Mouse (Mus musculus) common myeloid progenitor, adult 5-6 weeks (primary cell): ENCODE data around the gene Lsm14a. TPM values are rescaled to one million over a fixed set of nuclear protein-coding genes. Genes with fewer than 3 reads are reported as not detected.

Experiments used
- ATAC-seq: replicated peaks from 2 replicates; pipeline ENCODE4 v1.8.0; 2016; ENCODE audit warnings: low read depth, mild to moderate bottlenecking, moderate TSS enrichment, inconsistent platforms; ENCODE audit not compliant: poor library complexity, severe bottlenecking
- total RNA-seq: library from RNA; stranded (forward); fragments of 200-1000, 187-1606 nt; gene quantifications from 2 replicates; pipeline ENCODE4 v1.2.3, GENCODE M21; 2017

Lsm14a gene
- total RNA-seq: 64.2 and 105 TPM in 2 replicates

DNA sequence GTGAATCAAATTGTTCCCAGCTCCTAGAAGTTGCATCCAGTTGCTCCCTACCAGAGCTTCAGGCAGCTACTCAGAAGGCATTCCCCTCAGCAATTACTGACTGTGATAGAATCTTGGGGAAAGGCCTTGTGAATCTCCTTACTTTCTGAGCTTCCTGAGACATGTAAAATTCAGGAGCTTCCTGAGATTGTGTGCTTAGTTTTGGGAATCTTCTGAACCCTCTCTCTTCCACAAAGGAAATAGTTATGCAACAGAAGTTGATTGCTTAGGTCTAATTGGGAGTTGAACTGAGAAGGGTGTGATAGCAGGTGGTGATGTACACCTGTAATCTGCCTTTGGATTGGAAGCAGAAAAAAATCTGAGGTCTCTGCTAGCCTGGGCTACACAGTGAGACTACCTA is at the start of gene Lsm14a:
Gene Lsm14a (minus strand): TSS at position 101 of the 400 bp plus-strand sequence.
- ATAC-seq: no peak

DNA sequence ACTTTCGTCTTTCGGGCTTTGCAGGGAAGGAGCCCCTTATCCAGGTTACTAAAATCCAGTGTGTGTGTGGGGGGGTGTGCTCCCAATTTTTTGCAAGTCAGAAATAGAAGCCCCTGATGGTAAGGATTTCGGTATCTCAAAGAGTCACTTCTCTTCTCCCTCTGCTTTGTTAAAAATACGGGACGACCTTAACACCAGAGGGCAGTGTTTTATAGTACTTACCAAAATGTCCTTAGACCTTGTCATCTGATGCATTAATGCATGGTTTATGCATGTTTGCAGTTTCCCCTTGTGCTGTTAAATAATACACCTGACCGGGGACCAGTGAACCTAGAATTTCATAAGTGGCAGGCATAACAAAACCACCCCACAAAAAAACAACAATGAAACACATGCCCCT is 45.8 kb upstream of the Lsm14a start:
- no peak for ATAC-seq

DNA sequence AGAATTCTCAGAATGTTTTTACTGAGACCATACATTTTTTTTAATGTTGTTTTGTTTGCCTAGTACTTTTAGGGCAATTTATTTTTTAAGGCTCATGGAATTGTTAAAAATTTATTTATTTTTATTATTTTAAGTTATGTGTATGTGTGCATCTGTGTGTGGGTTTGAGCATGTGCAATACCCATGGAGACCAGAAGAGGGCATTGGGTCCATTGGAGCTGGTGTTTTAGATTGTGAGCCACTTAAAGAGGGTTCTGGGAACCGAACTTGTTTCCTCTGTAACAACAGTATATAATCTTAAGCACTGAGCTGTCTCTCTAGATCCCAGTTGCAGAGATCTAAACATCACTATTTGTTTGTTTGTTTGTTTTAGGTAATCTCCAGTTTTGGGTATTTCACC is 40.5 kb upstream of the Lsm14a start:
- ATAC-seq: no peak

- no peak for ATAC-seq
Observed at GRCm38 (mm10) chr7:34421201-34421600, 28.1 kb upstream of the Lsm14a start.

GRCm38 (mm10) chr7:34407492-34407891 is 14.4 kb upstream of the Lsm14a start:
- ATAC-seq: peak; percentile 93

- ATAC-seq: no peak
Observed at GRCm38 (mm10) chr7:34403876-34404275, 10.8 kb upstream of the Lsm14a start.

GRCm38 (mm10) chr7:34400070-34400469 is 7.0 kb upstream of the Lsm14a start:
- 0 out of 2 replicates have a peak, but pooled peaks have one; percentile 29 for ATAC-seq

DNA sequence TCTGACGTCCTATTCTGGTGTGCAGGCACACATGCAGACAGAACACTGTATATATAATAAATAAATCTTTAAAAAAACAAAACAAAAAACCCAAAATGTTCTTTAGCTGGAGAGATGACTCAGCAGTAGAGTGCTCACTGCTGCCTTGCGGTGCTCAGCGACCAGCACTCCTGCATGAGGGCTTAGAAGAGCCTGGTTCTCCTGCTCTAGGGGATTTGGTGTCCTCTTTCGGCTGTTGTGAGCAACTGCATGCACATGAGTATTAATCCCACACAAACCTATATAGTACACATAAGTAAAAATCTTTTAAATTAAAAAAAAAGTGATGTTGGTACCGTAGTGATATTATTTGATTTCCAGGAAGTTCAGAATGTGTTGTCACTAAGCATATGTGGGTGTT is 5.7 kb upstream of the Lsm14a start:
- ATAC-seq: peak; percentile 74; the same call in 1 of the 2 replicates

- no peak for ATAC-seq
Observed at GRCm38 (mm10) chr7:34396791-34397190, 3.7 kb upstream of the Lsm14a start.

DNA sequence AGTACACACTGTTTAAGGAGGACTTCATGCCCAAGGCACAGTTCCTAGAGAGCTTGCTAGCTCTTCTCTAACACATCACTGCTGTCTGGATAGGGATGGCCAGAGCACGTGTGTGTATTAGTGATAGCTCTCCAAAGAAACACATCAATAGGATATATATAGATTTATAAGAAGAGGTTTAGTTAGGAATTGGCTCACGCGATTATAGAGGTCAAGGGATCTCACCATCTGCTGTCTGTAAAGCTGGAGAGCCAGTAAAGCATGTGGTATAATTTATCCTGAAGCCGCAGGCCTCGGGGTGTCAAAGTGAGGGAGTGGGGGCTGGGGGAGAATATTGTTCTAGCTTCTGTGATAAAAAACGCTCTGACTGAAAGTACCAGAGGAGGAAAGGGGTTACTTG is 2.6 kb upstream of the Lsm14a start:
- no peak for ATAC-seq

- ATAC-seq: no peak
Observed at GRCm38 (mm10) chr7:34394636-34395035, 1.5 kb upstream of the Lsm14a start.

DNA sequence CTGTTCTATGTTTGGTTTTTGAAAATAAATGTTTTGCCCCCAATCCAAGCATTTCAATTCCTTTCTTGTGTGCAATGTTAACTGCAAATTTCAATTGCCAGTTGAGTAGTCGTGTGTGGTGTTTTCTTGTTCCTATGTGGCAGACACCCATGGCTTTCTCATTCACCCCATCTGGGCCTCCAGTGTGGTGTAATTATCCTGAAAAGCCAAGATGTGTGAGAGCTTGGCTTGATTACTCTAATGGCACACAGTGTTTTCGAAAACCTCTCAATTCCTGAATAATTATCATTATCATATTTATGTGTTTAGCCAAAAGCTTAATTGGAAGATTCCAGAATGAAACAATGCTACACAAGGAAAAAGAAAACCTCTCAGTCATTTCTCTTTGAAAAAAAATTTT is 976 bp upstream of the Lsm14a start:
- ATAC-seq: no peak

DNA sequence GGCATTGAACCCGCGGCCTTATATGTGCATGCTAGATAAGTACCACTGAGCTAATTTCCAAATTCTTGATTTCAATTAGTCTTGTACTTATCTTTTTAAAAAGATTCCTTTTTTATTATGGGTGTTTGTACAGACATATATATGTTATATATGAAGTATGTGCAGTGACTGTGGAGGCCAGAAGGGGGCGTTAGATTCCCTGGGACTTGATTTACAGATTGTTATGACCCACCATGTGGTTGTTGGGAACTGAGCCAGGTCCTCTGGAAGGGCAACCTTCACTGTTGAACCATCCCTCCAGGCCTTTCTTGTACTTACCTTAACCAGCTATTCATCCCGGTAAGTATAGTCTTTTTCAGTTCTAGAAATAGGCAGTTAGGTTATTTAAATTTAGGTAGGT is 780 bp downstream of the Lsm14a start:
- ATAC-seq: no peak

DNA sequence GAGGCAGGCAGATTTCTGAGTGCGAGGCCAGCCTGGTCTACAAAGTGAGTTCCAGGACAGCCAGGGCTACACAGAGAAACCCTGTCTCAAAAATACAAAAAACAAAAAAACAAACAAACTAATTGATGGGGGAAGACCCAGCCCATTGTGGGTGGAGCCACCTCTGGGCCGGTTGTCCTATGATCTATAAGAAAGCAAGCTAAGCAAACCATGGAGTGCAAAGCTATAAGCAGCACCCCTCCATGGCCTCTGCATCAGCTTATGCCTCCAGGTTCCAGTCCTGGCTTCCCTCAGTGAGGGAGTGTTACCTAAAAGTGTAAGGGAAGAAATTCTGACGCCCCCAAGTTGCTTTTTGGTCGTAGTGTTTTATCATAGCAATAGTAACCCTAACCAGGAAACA is 1.4 kb downstream of the Lsm14a start:
- ATAC-seq: no peak

- no peak for ATAC-seq
Observed at GRCm38 (mm10) chr7:34390834-34391155, 2.3 kb downstream of the Lsm14a start.

GRCm38 (mm10) chr7:34390111-34390833 is 2.8 kb downstream of the Lsm14a start:
- no peak for ATAC-seq

- peak; percentile 85 for ATAC-seq
Observed at GRCm38 (mm10) chr7:34389277-34390085, 3.6 kb downstream of the Lsm14a start.

GRCm38 (mm10) chr7:34388445-34389276 is 4.5 kb downstream of the Lsm14a start:
- ATAC-seq: peak; percentile 55

DNA sequence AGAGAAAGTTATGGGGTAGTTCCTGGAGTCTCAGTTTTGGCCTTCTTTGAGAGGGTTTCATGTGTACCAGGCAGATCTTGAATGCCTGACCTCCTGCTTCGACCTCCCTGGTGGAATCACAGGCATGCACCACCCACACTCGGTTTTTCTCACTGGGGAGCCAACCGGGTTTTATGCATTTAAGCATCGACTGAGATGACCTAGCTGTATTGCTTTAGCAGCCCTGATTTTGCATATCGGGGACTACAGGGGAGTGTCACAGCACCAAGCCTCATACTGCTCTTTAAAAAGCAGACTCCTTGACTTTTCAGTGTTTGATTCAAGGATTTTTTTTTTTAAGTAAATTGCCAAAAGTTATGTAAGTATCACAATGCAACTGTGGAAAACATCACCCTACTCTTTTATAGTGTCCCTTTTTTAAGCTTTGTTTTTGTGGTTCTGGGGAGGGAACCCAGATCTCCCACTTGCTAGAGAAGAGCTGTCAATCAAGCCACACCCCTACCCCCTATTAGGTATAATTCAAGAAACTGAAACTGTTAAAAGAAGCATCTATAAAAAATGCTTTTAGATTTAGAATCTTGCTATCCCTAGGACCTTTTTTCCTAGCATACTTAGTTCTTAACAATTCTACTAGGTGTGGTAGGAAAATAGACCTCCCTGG is 5.2 kb downstream of the Lsm14a start:
- ATAC-seq: no peak

DNA sequence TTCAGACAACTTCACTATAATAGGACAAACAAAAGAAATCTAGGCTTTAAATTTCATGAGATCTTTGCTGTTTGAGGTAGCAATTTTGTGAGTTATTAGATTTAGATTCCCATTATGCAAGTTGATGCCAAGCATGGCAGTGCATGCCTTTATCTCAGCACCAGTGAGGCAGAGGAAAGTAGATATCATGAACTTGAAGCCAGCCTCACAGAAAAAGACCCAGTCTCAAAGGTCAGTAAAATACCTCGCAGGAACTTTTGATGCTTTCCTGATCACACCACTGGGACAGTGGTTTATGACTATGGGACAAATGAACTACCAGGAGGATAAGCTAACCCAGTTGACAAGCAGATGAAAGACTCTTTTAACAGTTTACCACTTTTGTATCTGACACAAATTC is 10.3 kb downstream of the Lsm14a start:
- ATAC-seq: no peak
